Comparison of ENCODE assay signal across 16 mouse cellular contexts in the genomic region with DNA sequence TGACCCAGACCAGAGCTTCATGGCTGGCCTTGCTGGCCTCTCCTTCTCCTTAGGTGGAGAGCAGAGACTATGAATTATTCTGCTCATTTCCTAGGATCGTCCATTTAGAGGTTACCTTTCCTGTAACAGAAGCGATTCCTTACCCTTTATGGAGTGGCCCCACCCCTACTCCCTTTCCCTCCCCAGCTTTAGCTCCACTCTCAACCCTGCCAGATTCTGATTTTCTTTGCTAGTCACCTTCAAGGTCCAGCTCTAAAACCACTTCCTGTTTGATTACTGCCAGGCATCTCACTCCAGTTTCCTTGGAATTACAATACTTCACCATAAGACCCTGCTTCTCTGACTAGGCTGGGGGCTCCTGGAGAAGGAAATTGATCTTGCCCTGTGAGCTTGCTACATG.
"Had no signal": no experiment of that assay in that cellular context is flagged by ENCODE, and none has a peak within 500 bp of the region (broad histone marks: within the 10 kb centered on the region; RNA-seq: fewer than 3 reads in every experiment).

No protein-coding gene starts in this region.

- H3K27ac ChIP-seq: lung, embryonic 15.5 days; macrophage; midbrain, embryonic 13.5 days; midbrain, embryonic 15.5 days; neural tube, embryonic 12.5 days; stomach, embryonic 15.5 days had no signal

- H3K9me3 ChIP-seq: lung, embryonic 15.5 days; midbrain, embryonic 13.5 days; midbrain, embryonic 15.5 days; neural tube, embryonic 12.5 days; stomach, embryonic 15.5 days had no signal

- ATAC-seq: lung, postnatal 0 days; midbrain, embryonic 13.5 days; midbrain, embryonic 15.5 days had no signal

- H3K9ac ChIP-seq: lung, embryonic 15.5 days; midbrain, embryonic 13.5 days; midbrain, embryonic 15.5 days; neural tube, embryonic 12.5 days; stomach, embryonic 15.5 days had no signal

- DNase-seq: lung, adult 2 months; lung, postnatal 14 days; lung, postnatal 36 days; right cerebral cortex, postnatal 14 days; thymus, adult 18-20 months; thymus, postnatal 14 days; thymus, postnatal 36 days had no signal

- H3K4me2 ChIP-seq: lung, embryonic 15.5 days; midbrain, embryonic 11.5 days; midbrain, embryonic 13.5 days; midbrain, embryonic 15.5 days; neural tube, embryonic 12.5 days; stomach, embryonic 15.5 days had no signal

- H3K4me3 ChIP-seq: lung, embryonic 15.5 days; megakaryocyte, embryonic 14.5 days; midbrain, embryonic 13.5 days; midbrain, embryonic 15.5 days; neural tube, embryonic 12.5 days; stomach, embryonic 15.5 days had no signal

- H3K36me3 ChIP-seq: lung, embryonic 15.5 days; midbrain, embryonic 13.5 days; midbrain, embryonic 15.5 days; neural tube, embryonic 12.5 days; stomach, embryonic 15.5 days had no signal

- H3K27me3 ChIP-seq: lung, embryonic 15.5 days; megakaryocyte, embryonic 14.5 days; midbrain, embryonic 13.5 days; midbrain, embryonic 15.5 days; neural tube, embryonic 12.5 days; stomach, embryonic 15.5 days had no signal
